Mouse (Mus musculus) ES-Bruce4 (cell line): Measurements from ENCODE around the gene Wdr90. TPM values are rescaled to one million over a fixed set of nuclear protein-coding genes. Genes with fewer than 3 reads are reported as not detected.

Source experiments
- H3K27ac ChIP-seq: 2 replicates; pipeline ENCODE4 v1.5.1; 2012; ENCODE audit warnings: low read length, inconsistent platforms; ENCODE audit not compliant: insufficient read depth
- H3K27me3 ChIP-seq: 2 replicates; pipeline ENCODE4 v1.6.1; 2012; ENCODE audit warnings: mild to moderate bottlenecking, low read length, inconsistent platforms; ENCODE audit not compliant: control insufficient read depth, poor library complexity, insufficient read depth, severe bottlenecking
- H3K36me3 ChIP-seq: 2 replicates; pipeline ENCODE4 v1.6.1; 2012; ENCODE audit warnings: inconsistent platforms, mild to moderate bottlenecking, low read length, moderate library complexity; ENCODE audit not compliant: control insufficient read depth, poor library complexity, insufficient read depth, severe bottlenecking
- H3K4me1 ChIP-seq: one replicate; pipeline ENCODE4 v1.8.1; 2011; ENCODE audit warnings: low read length; ENCODE audit not compliant: control insufficient read depth, insufficient read depth
- H3K4me3 ChIP-seq: 2 replicates; pipeline ENCODE4 v1.5.1; 2011; ENCODE audit warnings: low read depth, mild to moderate bottlenecking, low read length
- H3K9ac ChIP-seq: 2 replicates; pipeline ENCODE4 v1.6.1; 2012; ENCODE audit warnings: low read depth, mild to moderate bottlenecking, inconsistent platforms; ENCODE audit not compliant: poor library complexity, severe bottlenecking
- H3K9me3 ChIP-seq: replicated peaks from 2 replicates; pipeline ENCODE4 v1.6.1; 2012; ENCODE audit warnings: mild to moderate bottlenecking, low read length, inconsistent platforms; ENCODE audit not compliant: control insufficient read depth, poor library complexity, insufficient read depth, severe bottlenecking
- CTCF ChIP-seq: IDR thresholded peaks from one replicate; pipeline ENCODE4 v1.8.1; 2011; ENCODE audit warnings: low read depth, low read length
- EP300 ChIP-seq: IDR thresholded peaks from 2 replicates; pipeline ENCODE4 v1.6.1; 2011; ENCODE audit warnings: low read depth, low read length; ENCODE audit not compliant: insufficient read depth
- POLR2A ChIP-seq: IDR thresholded peaks from one replicate; pipeline ENCODE4 v1.8.1; 2011; ENCODE audit warnings: low read length; ENCODE audit not compliant: insufficient read depth
- polyA plus RNA-seq: library from polyadenylated mRNA; stranded (reverse); fragments of >200 nt; gene quantifications from 2 replicates; pipeline ENCODE4 v1.2.4, GENCODE M21; 2011; ENCODE audit warnings: low read depth; ENCODE audit not compliant: missing spikeins, insufficient read depth, insufficient read length

The Wdr90 gene
- polyA plus RNA-seq, 1 experiment: 10.5 TPM

GRCm38 (mm10) chr17:25831451-25832281, 29.6 kb downstream of the Wdr90 start:
- Histone ChIP-seq H3K4me1 (peaks cover 4% of the 10 kb centered on the region), H3K27ac (no peak overlapping the region), H3K9ac (peak overlapping the region; percentile 86), H3K9me3 (no peaks in the 10 kb centered on the region), H3K36me3 (peaks cover 16% of the 10 kb centered on the region), H3K4me3 (peak overlapping the region; percentile 82), H3K27me3 (no peaks in the 10 kb centered on the region)
- no peak for TF ChIP-seq EP300
- TF ChIP-seq CTCF: no peak
- no peak for TF ChIP-seq POLR2A

DNA sequence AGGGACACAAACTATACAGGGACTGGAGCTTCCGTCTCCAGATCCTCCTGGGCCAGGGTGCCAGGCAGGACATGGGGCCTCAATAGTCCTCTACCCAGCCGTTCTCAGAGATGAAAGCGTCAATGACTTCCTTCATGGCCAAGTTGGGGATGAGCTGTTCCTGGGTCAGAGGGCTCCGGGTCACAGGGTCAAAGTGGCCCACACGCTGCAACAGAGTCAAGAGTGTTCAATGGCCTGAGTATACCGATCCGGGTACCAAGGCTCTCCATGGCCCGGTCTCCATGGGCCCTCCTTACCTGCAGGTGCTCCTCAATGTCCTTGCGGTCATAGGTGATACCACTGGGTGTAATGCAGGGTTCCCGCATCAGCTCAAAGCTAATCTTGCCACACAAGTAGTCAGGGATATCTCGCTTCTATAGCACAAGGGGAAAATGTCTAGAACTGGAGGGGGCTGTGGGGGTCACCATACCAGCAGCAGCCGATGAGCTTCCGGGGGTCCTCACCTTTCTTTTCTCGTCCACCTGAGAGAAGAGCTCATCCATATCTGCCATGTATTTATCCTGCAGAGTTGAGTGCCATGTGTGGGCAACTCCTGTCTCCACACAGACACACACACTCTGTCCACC, 30.4 kb downstream of the Wdr90 start:
- no peaks in the 10 kb centered on the region for H3K9me3 ChIP-seq
- H3K4me3 ChIP-seq: no peak overlapping the region
- H3K27me3 ChIP-seq: no peaks in the 10 kb centered on the region
- H3K9ac ChIP-seq: no peak overlapping the region
- TF ChIP-seq CTCF: no peak
- TF ChIP-seq EP300: no peak
- no peak for TF ChIP-seq POLR2A
- H3K27ac ChIP-seq: no peak overlapping the region
- H3K4me1 ChIP-seq: peaks cover 4% of the 10 kb centered on the region
- H3K36me3 ChIP-seq: peaks cover 16% of the 10 kb centered on the region

GRCm38 (mm10) chr17:25830200-25830753, 31.0 kb downstream of the Wdr90 start:
- Histone ChIP-seq H3K27ac (no peak overlapping the region), H3K36me3 (peaks cover 16% of the 10 kb centered on the region), H3K27me3 (no peaks in the 10 kb centered on the region), H3K9me3 (no peaks in the 10 kb centered on the region), H3K4me1 (peaks cover 4% of the 10 kb centered on the region), H3K9ac (no peak overlapping the region), H3K4me3 (no peak overlapping the region)
- no peak for TF ChIP-seq CTCF
- TF ChIP-seq POLR2A: no peak
- no peak for TF ChIP-seq EP300

GRCm38 (mm10) chr17:25829558-25830017, 31.7 kb downstream of the Wdr90 start:
- TF ChIP-seq EP300: no peak
- Histone ChIP-seq H3K9ac (peak overlapping the region; percentile 36), H3K36me3 (peaks cover 16% of the 10 kb centered on the region), H3K9me3 (no peaks in the 10 kb centered on the region), H3K27ac (peak overlapping the region; percentile 23; the same call in 1 of the 2 replicates), H3K27me3 (no peaks in the 10 kb centered on the region), H3K4me1 (peaks cover under 1% of the 10 kb centered on the region), H3K4me3 (peak overlapping the region; percentile 81)

DNA sequence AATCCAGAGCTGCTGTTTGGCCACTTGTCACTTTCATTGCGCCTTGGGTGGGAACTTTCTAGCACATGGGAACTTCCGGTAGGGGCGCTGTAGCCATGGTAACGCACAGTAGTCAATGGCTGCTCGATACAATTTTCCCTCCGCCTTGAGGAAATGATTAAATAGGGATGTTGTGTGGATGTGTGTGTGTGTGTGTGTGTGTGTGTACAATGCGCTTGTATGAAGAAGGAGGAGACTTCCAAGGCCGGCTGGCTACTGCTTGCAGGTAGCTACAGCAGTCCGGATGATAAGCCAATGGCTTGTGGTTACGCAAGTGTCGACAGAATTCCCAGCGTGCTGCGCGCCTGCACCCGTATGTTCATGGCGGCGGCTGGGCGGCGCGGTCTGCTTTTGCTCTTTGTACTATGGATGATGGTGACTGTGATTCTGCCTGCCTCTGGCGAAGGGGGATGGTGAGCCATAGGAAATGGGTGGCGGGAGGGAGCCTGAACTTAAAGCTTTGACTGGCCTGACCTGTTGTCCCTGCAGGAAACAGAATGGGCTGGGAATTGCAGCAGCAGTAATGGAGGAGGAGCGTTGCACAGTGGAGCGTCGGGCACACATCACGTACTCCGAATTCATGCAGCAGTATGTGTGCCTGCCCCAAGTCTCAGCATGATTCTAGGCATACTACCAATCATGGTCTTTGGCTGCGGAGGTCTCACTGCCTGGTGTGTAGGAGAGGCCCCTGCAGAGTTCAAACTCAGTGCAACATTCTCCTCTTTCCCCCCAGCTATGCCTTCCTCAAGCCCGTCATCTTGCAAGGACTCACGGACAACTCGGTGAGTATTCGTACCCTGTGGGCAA, 32.4 kb downstream of the Wdr90 start, which contains the start of gene Jmjd8:
Gene Jmjd8 (plus strand): TSS at position 156 of the 846 bp plus-strand sequence.
- Histone ChIP-seq H3K4me1 (no peaks in the 10 kb centered on the region), H3K36me3 (peaks cover 16% of the 10 kb centered on the region), H3K9me3 (no peaks in the 10 kb centered on the region), H3K27me3 (no peaks in the 10 kb centered on the region), H3K9ac (peak within 1 kb of the TSS; percentile 36), H3K27ac (peak within 1 kb of the TSS; percentile 23; the same call in 1 of the 2 replicates), H3K4me3 (peak within 1 kb of the TSS; percentile 81)
- TF ChIP-seq POLR2A (peak; percentile 72), CTCF (peak; percentile 15), EP300 (no peak)
